Mouse (Mus musculus) embryonic facial prominence, embryonic 15.5 days (tissue): ENCODE measurements around the gene Klhdc7b. TPM values are rescaled to one million over a fixed set of nuclear protein-coding genes. Genes with fewer than 3 reads are reported as not detected.

Experiments
- ATAC-seq: fragments of 200-750 bp; cut with Nextera tagmentation; 2 replicates; pipeline ENCODE4 v1.8.0; 2017; ENCODE audit warnings: low read depth, moderate TSS enrichment; ENCODE audit not compliant: insufficient number of reproducible peaks, low FRiP score, low TSS enrichment
- H3K27ac ChIP-seq: fragments of 300-500 bp; sonication (generic); replicated peaks from 2 replicates; pipeline ENCODE4 v1.5.1; 2015; ENCODE audit warnings: mild to moderate bottlenecking, inconsistent platforms
- H3K27me3 ChIP-seq: fragments of 300-500 bp; sonication (generic); 2 replicates; pipeline ENCODE4 v1.6.1; 2015; ENCODE audit warnings: inconsistent platforms
- H3K36me3 ChIP-seq: fragments of 300-500 bp; sonication (generic); 2 replicates; pipeline ENCODE4 v1.6.1; 2015; ENCODE audit warnings: mild to moderate bottlenecking, inconsistent platforms
- H3K4me1 ChIP-seq: fragments of 300-500 bp; sonication (generic); 2 replicates; pipeline ENCODE4 v1.6.1; 2015; ENCODE audit warnings: inconsistent platforms
- H3K4me2 ChIP-seq: fragments of 300-500 bp; sonication (generic); replicated peaks from 2 replicates; pipeline ENCODE4 v1.6.1; 2015; ENCODE audit warnings: mild to moderate bottlenecking, inconsistent platforms
- H3K4me3 ChIP-seq: fragments of 300-500 bp; sonication (generic); replicated peaks from 2 replicates; pipeline ENCODE4 v1.5.1; 2015; ENCODE audit warnings: mild to moderate bottlenecking, inconsistent platforms
- H3K9ac ChIP-seq: fragments of 300-500 bp; sonication (generic); 2 replicates; pipeline ENCODE4 v1.6.1; 2015; ENCODE audit warnings: inconsistent platforms
- H3K9me3 ChIP-seq: fragments of 300-500 bp; sonication (generic); replicated peaks from 2 replicates; pipeline ENCODE4 v1.6.1; 2016; ENCODE audit warnings: inconsistent platforms
- WGBS: fragments of 180-500 bp; shearing (Covaris S2); methylation state at CpG from one replicate; pipeline ENCODE4 v1.1.7; 2015; 5-methylcytosine and 5-hydroxymethylcytosine counted together
- polyA plus RNA-seq: library from polyadenylated mRNA; unstranded; fragments of >200 nt; fragmentation: Nextera tagmentation; extraction: Ambion mirVana; gene quantifications from 2 replicates; pipeline ENCODE4 v1.2.1, GENCODE M21; 2015

Gene Klhdc7b
- polyA plus RNA-seq, result not detected in 2 replicates

GRCm38 (mm10) chr15:89384617-89385016, at the start of gene Klhdc7b:
Gene Klhdc7b, plus strand, starts transcription at chr15:89384917.
- H3K4me2 ChIP-seq, result no peak within 1 kb of the TSS
- no peak within 1 kb of the TSS for H3K4me3 ChIP-seq
- no peak within 1 kb of the TSS for H3K27ac ChIP-seq
- no peak for ATAC-seq
- H3K36me3 ChIP-seq, result no peaks in the 10 kb centered on the region
- H3K27me3 ChIP-seq, result peaks cover 12% of the 10 kb centered on the region
- WGBS, result 81% methylated on average over 7 of the region's 7 CpGs
- H3K4me1 ChIP-seq, result no peaks in the 10 kb centered on the region
- no peak within 1 kb of the TSS for H3K9ac ChIP-seq
- no peaks in the 10 kb centered on the region for H3K9me3 ChIP-seq

GRCm38 (mm10) chr15:89336422-89336821, 48.3 kb upstream of the Klhdc7b start:
- no peaks in the 10 kb centered on the region for H3K9me3 ChIP-seq
- ATAC-seq, result no peak
- H3K4me1 ChIP-seq, result no peaks in the 10 kb centered on the region
- no peak overlapping the region for H3K9ac ChIP-seq
- WGBS, result 84% methylated on average over 14 of the region's 14 CpGs
- H3K27me3 ChIP-seq, result no peaks in the 10 kb centered on the region
- no peaks in the 10 kb centered on the region for H3K36me3 ChIP-seq
- no peak overlapping the region for H3K27ac ChIP-seq
- H3K4me2 ChIP-seq, result no peak overlapping the region
- H3K4me3 ChIP-seq, result no peak overlapping the region

GRCm38 (mm10) chr15:89339696-89340095, 45.0 kb upstream of the Klhdc7b start:
- Histone ChIP-seq H3K9me3 (no peaks in the 10 kb centered on the region), H3K27ac (no peak overlapping the region), H3K9ac (no peak overlapping the region), H3K4me2 (no peak overlapping the region), H3K4me1 (no peaks in the 10 kb centered on the region), H3K36me3 (no peaks in the 10 kb centered on the region), H3K4me3 (no peak overlapping the region), H3K27me3 (no peaks in the 10 kb centered on the region)
- 84% methylated on average over 2 of the region's 2 CpGs for WGBS
- ATAC-seq, result no peak

GRCm38 (mm10) chr15:89340136-89340535, 44.6 kb upstream of the Klhdc7b start:
- no peaks in the 10 kb centered on the region for H3K4me1 ChIP-seq
- no peak overlapping the region for H3K4me2 ChIP-seq
- no peak overlapping the region for H3K9ac ChIP-seq
- H3K9me3 ChIP-seq, result no peaks in the 10 kb centered on the region
- WGBS, result 72% methylated on average over 3 of the region's 3 CpGs
- H3K4me3 ChIP-seq, result no peak overlapping the region
- H3K27me3 ChIP-seq, result no peaks in the 10 kb centered on the region
- H3K36me3 ChIP-seq, result no peaks in the 10 kb centered on the region
- H3K27ac ChIP-seq, result no peak overlapping the region
- ATAC-seq, result no peak

- H3K9me3 ChIP-seq, result no peaks in the 10 kb centered on the region
- no peak overlapping the region for H3K4me2 ChIP-seq
- H3K27me3 ChIP-seq, result no peaks in the 10 kb centered on the region
- no peak overlapping the region for H3K9ac ChIP-seq
- no peak overlapping the region for H3K27ac ChIP-seq
- ATAC-seq, result no peak
- 25% methylated on average over 1 of the region's 1 CpGs for WGBS
- H3K4me1 ChIP-seq, result no peaks in the 10 kb centered on the region
- no peak overlapping the region for H3K4me3 ChIP-seq
- no peaks in the 10 kb centered on the region for H3K36me3 ChIP-seq
Measured at GRCm38 (mm10) chr15:89341678-89342077, 43.0 kb upstream of the Klhdc7b start.

- Histone ChIP-seq H3K27me3 (no peaks in the 10 kb centered on the region), H3K27ac (no peak overlapping the region), H3K4me1 (no peaks in the 10 kb centered on the region), H3K36me3 (no peaks in the 10 kb centered on the region), H3K9me3 (no peaks in the 10 kb centered on the region), H3K9ac (no peak overlapping the region), H3K4me2 (no peak overlapping the region), H3K4me3 (no peak overlapping the region)
- WGBS, result 85% methylated on average over 3 of the region's 3 CpGs
- no peak for ATAC-seq
Measured at GRCm38 (mm10) chr15:89343325-89343724, 41.4 kb upstream of the Klhdc7b start.

- Histone ChIP-seq H3K4me1 (peaks cover 12% of the 10 kb centered on the region), H3K4me3 (no peak overlapping the region), H3K27ac (no peak overlapping the region), H3K27me3 (no peaks in the 10 kb centered on the region), H3K9ac (no peak overlapping the region), H3K36me3 (peaks cover 42% of the 10 kb centered on the region), H3K4me2 (no peak overlapping the region), H3K9me3 (no peaks in the 10 kb centered on the region)
- WGBS, result 77% methylated on average over 5 of the region's 5 CpGs
- ATAC-seq, result no peak
Measured at GRCm38 (mm10) chr15:89350447-89350846, 34.3 kb upstream of the Klhdc7b start.

- H3K27me3 ChIP-seq, result no peaks in the 10 kb centered on the region
- H3K4me1 ChIP-seq, result peaks cover 12% of the 10 kb centered on the region
- H3K4me3 ChIP-seq, result no peak overlapping the region
- peaks cover 42% of the 10 kb centered on the region for H3K36me3 ChIP-seq
- no peak for ATAC-seq
- H3K4me2 ChIP-seq, result no peak overlapping the region
- no peaks in the 10 kb centered on the region for H3K9me3 ChIP-seq
- no peak overlapping the region for H3K9ac ChIP-seq
- WGBS, result 89% methylated on average over 15 of the region's 15 CpGs
- no peak overlapping the region for H3K27ac ChIP-seq
Measured at GRCm38 (mm10) chr15:89351302-89351701, 33.4 kb upstream of the Klhdc7b start.

GRCm38 (mm10) chr15:89352054-89352453, 32.7 kb upstream of the Klhdc7b start:
- 94% methylated on average over 14 of the region's 14 CpGs for WGBS
- H3K9ac ChIP-seq, result no peak overlapping the region
- no peaks in the 10 kb centered on the region for H3K9me3 ChIP-seq
- ATAC-seq, result no peak
- H3K27ac ChIP-seq, result no peak overlapping the region
- peaks cover 17% of the 10 kb centered on the region for H3K4me1 ChIP-seq
- H3K4me2 ChIP-seq, result no peak overlapping the region
- no peaks in the 10 kb centered on the region for H3K27me3 ChIP-seq
- H3K4me3 ChIP-seq, result no peak overlapping the region
- H3K36me3 ChIP-seq, result peaks cover 42% of the 10 kb centered on the region

- H3K27me3 ChIP-seq, result no peaks in the 10 kb centered on the region
- H3K27ac ChIP-seq, result no peak overlapping the region
- no peak overlapping the region for H3K4me2 ChIP-seq
- no peak overlapping the region for H3K4me3 ChIP-seq
- H3K4me1 ChIP-seq, result peaks cover 24% of the 10 kb centered on the region
- H3K9me3 ChIP-seq, result no peaks in the 10 kb centered on the region
- WGBS, result 94% methylated on average over 12 of the region's 12 CpGs
- no peak for ATAC-seq
- no peak overlapping the region for H3K9ac ChIP-seq
- peaks cover 42% of the 10 kb centered on the region for H3K36me3 ChIP-seq
Measured at GRCm38 (mm10) chr15:89352795-89353194, 31.9 kb upstream of the Klhdc7b start.

GRCm38 (mm10) chr15:89353837-89354236, 30.9 kb upstream of the Klhdc7b start:
- WGBS, result 93% methylated on average over 16 of the region's 16 CpGs
- H3K27ac ChIP-seq, result no peak overlapping the region
- H3K9me3 ChIP-seq, result no peaks in the 10 kb centered on the region
- H3K36me3 ChIP-seq, result peaks cover 47% of the 10 kb centered on the region
- no peak overlapping the region for H3K9ac ChIP-seq
- ATAC-seq, result no peak
- peaks cover 26% of the 10 kb centered on the region for H3K4me1 ChIP-seq
- peak overlapping the region; percentile 74; the same call in 1 of the 2 replicates for H3K4me2 ChIP-seq
- H3K27me3 ChIP-seq, result no peaks in the 10 kb centered on the region
- no peak overlapping the region for H3K4me3 ChIP-seq

GRCm38 (mm10) chr15:89354455-89354854, 30.3 kb upstream of the Klhdc7b start:
- H3K27ac ChIP-seq, result no peak overlapping the region
- no peaks in the 10 kb centered on the region for H3K9me3 ChIP-seq
- H3K4me3 ChIP-seq, result peak overlapping the region; percentile 91
- peak overlapping the region; percentile 74 for H3K4me2 ChIP-seq
- H3K9ac ChIP-seq, result peak overlapping the region; percentile 80
- WGBS, result 65% methylated on average over 7 of the region's 7 CpGs
- peaks cover 26% of the 10 kb centered on the region for H3K4me1 ChIP-seq
- ATAC-seq, result no peak
- no peaks in the 10 kb centered on the region for H3K27me3 ChIP-seq
- peaks cover 47% of the 10 kb centered on the region for H3K36me3 ChIP-seq
